Mouse (Mus musculus): Measurements from ENCODE around the gene Tha1. TPM values are rescaled to one million over a fixed set of nuclear protein-coding genes. Genes with fewer than 3 reads are reported as not detected.

Gene Tha1
- polyA plus RNA-seq, 1 experiment from 2014 or later, result 2.1 TPM

DNA sequence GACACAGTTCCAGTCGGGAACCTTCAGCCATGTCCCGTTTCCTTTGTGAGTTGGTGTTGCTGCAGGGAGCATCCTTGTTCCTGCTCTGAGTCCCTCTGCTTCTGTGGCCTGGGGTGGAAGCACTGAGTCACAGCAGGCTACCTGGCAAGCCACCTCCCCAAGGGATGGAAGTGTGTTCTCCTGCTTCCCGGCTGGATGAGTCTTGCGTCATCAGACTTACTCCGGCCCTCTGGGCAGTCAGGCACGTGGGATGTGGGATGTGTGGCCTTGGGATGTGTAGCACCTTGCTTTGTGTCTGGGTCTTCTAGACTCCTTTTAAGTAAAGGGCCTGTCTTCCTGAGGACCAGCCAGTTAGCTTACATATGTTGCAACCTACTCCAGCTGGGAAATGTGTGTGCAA is 6.4 kb upstream of the Tha1 start:
- peaks cover 8% of the 10 kb centered on the region; the same call in 1 of the 2 replicates for H3K4me1 ChIP-seq (ENCODE audit: control insufficient read depth, insufficient read depth, low read length)
- WGBS, result 66% methylated on average over 6 of the region's 6 CpGs

DNA sequence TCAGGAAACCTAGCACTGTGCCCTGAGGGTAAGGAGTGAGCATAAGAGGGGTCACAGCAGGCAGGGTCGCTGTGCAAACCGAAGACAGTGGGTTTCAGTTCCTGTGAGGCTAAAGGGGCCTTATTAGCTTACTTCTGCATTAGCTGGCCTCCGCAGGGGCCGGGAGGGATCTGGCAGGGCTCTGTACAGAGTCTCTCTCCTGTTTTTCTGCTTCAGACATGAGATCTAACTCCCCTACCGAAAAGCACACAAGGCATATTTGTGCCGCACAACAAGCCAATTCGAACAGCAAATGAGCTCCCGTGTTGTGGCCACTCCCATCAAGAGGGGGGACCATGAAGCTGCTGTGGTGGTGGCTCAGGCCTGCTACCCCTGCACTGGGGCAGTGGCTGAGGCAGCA is 5.6 kb upstream of the Tha1 start:
- H3K9me3 ChIP-seq (replicated peaks; ENCODE audit: control insufficient read depth, low read length), result no peaks in the 10 kb centered on the region
- no peaks in the 10 kb centered on the region for H3K36me3 ChIP-seq (replicated peaks; ENCODE audit: control insufficient read depth, insufficient read depth, low read depth, low read length)
- H3K4me2 ChIP-seq (ENCODE audit: low read depth, low read length), result peak overlapping the region; percentile 4; the same call in 1 of the 2 replicates
- peaks cover 8% of the 10 kb centered on the region; the same call in 1 of the 2 replicates for H3K4me1 ChIP-seq (ENCODE audit: control insufficient read depth, insufficient read depth, low read length)
- no peak overlapping the region for H3K9ac ChIP-seq (replicated peaks; ENCODE audit: low read length)
- 14% methylated on average over 8 of the region's 8 CpGs for WGBS
- no peak overlapping the region for H3K27ac ChIP-seq (replicated peaks; ENCODE audit: low read depth, low read length)
- DNase-seq (ENCODE audit: low spot score) (peak; percentile 18), ATAC-seq (replicated peaks; ENCODE audit: insufficient number of reproducible peaks, low FRiP score, low TSS enrichment, low read depth) (no peak)
- H3K4me3 ChIP-seq (ENCODE audit: low read depth, low read length), result no peak overlapping the region
- no peaks in the 10 kb centered on the region; the same call in 1 of the 2 replicates for H3K27me3 ChIP-seq (ENCODE audit: control insufficient read depth, insufficient read depth, low read length)

More for the DNA sequence above, 6.4 kb upstream of the Tha1 start:
- no peak for DNase-seq (ENCODE audit: low spot score)
- H3K9me3 ChIP-seq (replicated peaks; ENCODE audit: control insufficient read depth, low read length), result no peaks in the 10 kb centered on the region
- no peak overlapping the region; the same call in 1 of the 2 replicates for H3K9ac ChIP-seq (replicated peaks; ENCODE audit: low read length)
- no peaks in the 10 kb centered on the region for H3K36me3 ChIP-seq (replicated peaks; ENCODE audit: control insufficient read depth, insufficient read depth, low read depth, low read length)
- no peak overlapping the region for H3K4me2 ChIP-seq (ENCODE audit: low read depth, low read length)
- no peaks in the 10 kb centered on the region; the same call in 1 of the 2 replicates for H3K27me3 ChIP-seq (ENCODE audit: control insufficient read depth, insufficient read depth, low read length)
- H3K27ac ChIP-seq (replicated peaks; ENCODE audit: low read depth, low read length), result no peak overlapping the region
- H3K4me3 ChIP-seq (ENCODE audit: low read depth, low read length), result no peak overlapping the region
- no peak for ATAC-seq (replicated peaks; ENCODE audit: insufficient number of reproducible peaks, low FRiP score, low TSS enrichment, low read depth)

- peaks cover 8% of the 10 kb centered on the region; the same call in 1 of the 2 replicates for H3K4me1 ChIP-seq (ENCODE audit: control insufficient read depth, insufficient read depth, low read length)
- WGBS, result 30% methylated on average over 13 of the region's 13 CpGs
- DNase-seq (ENCODE audit: low spot score) (no peak), ATAC-seq (replicated peaks; ENCODE audit: insufficient number of reproducible peaks, low FRiP score, low TSS enrichment, low read depth) (no peak; the same call in 1 of the 2 replicates)
- H3K36me3 ChIP-seq (replicated peaks; ENCODE audit: control insufficient read depth, insufficient read depth, low read depth, low read length), result no peaks in the 10 kb centered on the region
- H3K9me3 ChIP-seq (replicated peaks; ENCODE audit: control insufficient read depth, low read length), result no peaks in the 10 kb centered on the region
- no peaks in the 10 kb centered on the region; the same call in 1 of the 2 replicates for H3K27me3 ChIP-seq (ENCODE audit: control insufficient read depth, insufficient read depth, low read length)
- no peak overlapping the region; the same call in 1 of the 2 replicates for H3K4me2 ChIP-seq (ENCODE audit: low read depth, low read length)
- H3K27ac ChIP-seq (replicated peaks; ENCODE audit: low read depth, low read length), result no peak overlapping the region
- H3K4me3 ChIP-seq (ENCODE audit: low read depth, low read length), result no peak overlapping the region
- no peak overlapping the region for H3K9ac ChIP-seq (replicated peaks; ENCODE audit: low read length)
Observed at GRCm38 (mm10) chr11:117877917-117878745, 4.8 kb upstream of the Tha1 start.

GRCm38 (mm10) chr11:117875681-117876080 is 2.4 kb upstream of the Tha1 start:
- H3K36me3 ChIP-seq (replicated peaks; ENCODE audit: control insufficient read depth, insufficient read depth, low read depth, low read length), result no peaks in the 10 kb centered on the region
- H3K9ac ChIP-seq (replicated peaks; ENCODE audit: low read length), result no peak overlapping the region
- DNase-seq (ENCODE audit: low spot score) (no peak), ATAC-seq (replicated peaks; ENCODE audit: insufficient number of reproducible peaks, low FRiP score, low TSS enrichment, low read depth) (no peak)
- peaks cover 9% of the 10 kb centered on the region for H3K4me1 ChIP-seq (ENCODE audit: control insufficient read depth, insufficient read depth, low read length)
- H3K27me3 ChIP-seq (ENCODE audit: control insufficient read depth, insufficient read depth, low read length), result no peaks in the 10 kb centered on the region; the same call in 1 of the 2 replicates
- no peak overlapping the region for H3K27ac ChIP-seq (replicated peaks; ENCODE audit: low read depth, low read length)
- H3K9me3 ChIP-seq (replicated peaks; ENCODE audit: control insufficient read depth, low read length), result no peaks in the 10 kb centered on the region
- H3K4me2 ChIP-seq (ENCODE audit: low read depth, low read length), result no peak overlapping the region
- 17% methylated on average over 6 of the region's 6 CpGs for WGBS
- H3K4me3 ChIP-seq (ENCODE audit: low read depth, low read length), result no peak overlapping the region

DNA sequence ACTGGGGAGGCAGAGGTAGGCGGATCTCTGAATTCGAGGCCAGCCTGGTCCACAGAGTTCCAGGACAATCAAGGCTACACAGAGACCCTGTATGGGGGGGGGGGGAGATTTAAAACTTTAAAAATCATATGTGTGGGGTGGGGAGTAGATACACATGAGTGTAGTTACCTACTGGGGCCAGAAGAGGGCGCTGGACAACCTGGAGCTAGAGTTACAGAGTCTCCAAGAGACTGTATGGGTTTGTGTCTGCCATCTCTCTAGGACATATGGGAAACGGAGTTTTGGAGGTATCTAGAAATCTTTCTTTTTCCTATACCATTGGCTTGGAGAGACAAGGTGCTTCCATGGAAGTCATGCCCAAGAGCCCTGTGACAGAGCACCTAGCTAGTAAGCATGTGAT is 1.1 kb upstream of the Tha1 start:
- Histone ChIP-seq H3K27ac (replicated peaks; ENCODE audit: low read depth, low read length) (no peak overlapping the region), H3K36me3 (replicated peaks; ENCODE audit: control insufficient read depth, insufficient read depth, low read depth, low read length) (no peaks in the 10 kb centered on the region), H3K4me2 (ENCODE audit: low read depth, low read length) (no peak overlapping the region), H3K4me3 (ENCODE audit: low read depth, low read length) (no peak overlapping the region), H3K27me3 (ENCODE audit: control insufficient read depth, insufficient read depth, low read length) (no peaks in the 10 kb centered on the region; the same call in 1 of the 2 replicates), H3K9ac (replicated peaks; ENCODE audit: low read length) (no peak overlapping the region), H3K4me1 (ENCODE audit: control insufficient read depth, insufficient read depth, low read length) (peaks cover 9% of the 10 kb centered on the region), H3K9me3 (replicated peaks; ENCODE audit: control insufficient read depth, low read length) (no peaks in the 10 kb centered on the region)
- no peak for ATAC-seq (replicated peaks; ENCODE audit: insufficient number of reproducible peaks, low FRiP score, low TSS enrichment, low read depth)
- 62% methylated on average over 4 of the region's 4 CpGs for WGBS
- no peak for DNase-seq (ENCODE audit: low spot score)

DNA sequence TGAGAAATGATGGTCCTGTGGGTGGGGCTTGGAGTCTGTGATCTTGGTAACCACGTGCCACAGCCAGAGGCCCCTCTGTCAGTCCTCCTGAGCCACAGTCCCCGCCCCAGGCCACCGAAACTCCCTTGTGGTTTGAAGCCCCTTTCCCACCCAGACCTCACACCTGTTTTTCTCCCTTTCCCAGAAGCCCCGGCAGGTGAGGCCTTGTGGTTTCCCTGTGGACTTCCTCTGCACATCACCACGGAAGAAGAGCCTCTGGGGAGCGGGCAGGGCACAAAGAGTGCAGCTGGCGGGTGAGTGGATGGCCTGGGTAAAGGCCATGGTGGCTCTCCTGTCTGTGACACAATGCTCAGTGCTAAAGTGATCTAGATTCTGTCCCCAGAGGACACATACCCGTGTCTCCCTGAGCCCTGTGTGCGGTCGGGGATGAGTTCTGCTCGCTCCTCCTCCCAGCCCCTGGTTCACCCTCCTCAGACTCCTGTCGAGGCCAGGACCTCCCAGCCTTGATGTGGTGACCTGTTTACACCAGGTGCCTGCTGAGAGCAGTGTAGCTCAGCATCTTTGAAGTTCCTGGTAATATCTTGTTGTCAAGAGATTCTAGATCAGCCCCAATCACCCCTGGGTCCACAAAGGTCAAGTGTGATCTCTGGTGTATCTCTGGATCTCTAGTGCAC is 1.2 kb downstream of the Tha1 start:
- no peak overlapping the region for H3K4me2 ChIP-seq (ENCODE audit: low read depth, low read length)
- no peak overlapping the region for H3K27ac ChIP-seq (replicated peaks; ENCODE audit: low read depth, low read length)
- DNase-seq (ENCODE audit: low spot score) (no peak), ATAC-seq (replicated peaks; ENCODE audit: insufficient number of reproducible peaks, low FRiP score, low TSS enrichment, low read depth) (no peak)
- no peaks in the 10 kb centered on the region for H3K9me3 ChIP-seq (replicated peaks; ENCODE audit: control insufficient read depth, low read length)
- no peak overlapping the region for H3K4me3 ChIP-seq (ENCODE audit: low read depth, low read length)
- H3K9ac ChIP-seq (replicated peaks; ENCODE audit: low read length), result no peak overlapping the region
- H3K36me3 ChIP-seq (replicated peaks; ENCODE audit: control insufficient read depth, insufficient read depth, low read depth, low read length), result no peaks in the 10 kb centered on the region
- 62% methylated on average over 12 of the region's 12 CpGs for WGBS
- H3K27me3 ChIP-seq (ENCODE audit: control insufficient read depth, insufficient read depth, low read length), result no peaks in the 10 kb centered on the region
- peaks cover 3% of the 10 kb centered on the region; the same call in 1 of the 2 replicates for H3K4me1 ChIP-seq (ENCODE audit: control insufficient read depth, insufficient read depth, low read length)

- no peak for ATAC-seq (replicated peaks; ENCODE audit: insufficient number of reproducible peaks, low FRiP score, low TSS enrichment, low read depth)
- Histone ChIP-seq H3K27ac (replicated peaks; ENCODE audit: low read depth, low read length) (no peak overlapping the region), H3K36me3 (replicated peaks; ENCODE audit: control insufficient read depth, insufficient read depth, low read depth, low read length) (no peaks in the 10 kb centered on the region), H3K27me3 (ENCODE audit: control insufficient read depth, insufficient read depth, low read length) (no peaks in the 10 kb centered on the region), H3K9ac (replicated peaks; ENCODE audit: low read length) (no peak overlapping the region), H3K9me3 (replicated peaks; ENCODE audit: control insufficient read depth, low read length) (no peaks in the 10 kb centered on the region), H3K4me3 (ENCODE audit: low read depth, low read length) (no peak overlapping the region), H3K4me1 (ENCODE audit: control insufficient read depth, insufficient read depth, low read length) (peaks cover 3% of the 10 kb centered on the region; the same call in 1 of the 2 replicates), H3K4me2 (ENCODE audit: low read depth, low read length) (no peak overlapping the region)
- no peak for DNase-seq (ENCODE audit: low spot score)
- 76% methylated on average over 5 of the region's 5 CpGs for WGBS
Observed at GRCm38 (mm10) chr11:117871376-117871775, 1.9 kb downstream of the Tha1 start.
